Mouse (Mus musculus) bone marrow, adult 2 months (tissue): Measurements from ENCODE around the gene Fbxo31.

Experiments
- CTCF ChIP-seq: fragments of 200-500 bp; IDR thresholded peaks from 2 replicates; pipeline ENCODE4 v1.5.1; 2011; ENCODE audit warnings: low read length, control low read depth; ENCODE audit not compliant: control insufficient read depth, insufficient read depth
- POLR2A ChIP-seq: fragments of 200-500 bp; IDR thresholded peaks from 2 replicates; pipeline ENCODE4 v1.6.1; 2011; ENCODE audit warnings: low read depth, mild to moderate bottlenecking, control low read depth, low read length, borderline replicate concordance; ENCODE audit not compliant: control insufficient read depth

DNA sequence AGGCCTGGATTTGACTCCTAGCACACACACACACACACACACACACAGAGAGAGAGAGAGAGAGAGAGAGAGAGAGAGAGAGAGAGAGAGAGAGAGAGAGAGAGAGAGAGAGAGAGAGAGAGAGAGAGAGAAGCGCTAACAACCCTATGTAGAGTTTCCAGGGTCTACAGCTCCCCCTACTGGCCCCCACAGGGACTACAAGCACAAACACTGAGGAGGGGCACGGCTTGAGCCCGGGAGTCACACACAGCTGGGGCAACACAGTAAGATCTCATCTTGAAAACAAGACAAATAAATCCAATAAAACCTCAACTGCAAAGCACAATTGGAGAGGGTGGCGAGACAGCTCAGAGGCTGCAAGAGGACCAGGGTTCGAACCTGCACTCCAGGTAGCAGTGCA lies 46.2 kb downstream of the Fbxo31 start:
- TF ChIP-seq CTCF, result peak; percentile 55
- TF ChIP-seq POLR2A, result no peak
